Mouse (Mus musculus) adrenal gland, adult 18-20 months (tissue): ENCODE measurements around the gene Asb15. TPM values are rescaled to one million over a fixed set of nuclear protein-coding genes. Genes with fewer than 3 reads are reported as not detected.

Experiments used
- DNase-seq, 2 experiments: peaks; one replicate each; pipeline ENCODE4 v3.0.0; 2021 to 2022; ENCODE audit warnings: low spot score in 2 of 2
- long read RNA-seq, 2 experiments: library from polyadenylated mRNA; stranded (forward); transcript quantifications; one replicate each; pipeline ENCODE4 v2.0.0; 2021
- total RNA-seq, 2 experiments: library from RNA; stranded (reverse); gene quantifications; 1 replicate in 1 of 2; 2 replicates in 1 of 2; pipeline ENCODE4 v1.2.3; 2021

Gene Asb15
- total RNA-seq: under 1 TPM in 1 of 2 experiments, not detected in 1; 0.10 TPM
- long read RNA-seq, experiment 1: 0 reads
- long read RNA-seq, experiment 2: 0 reads

- no peak for DNase-seq
Observed at GRCm38 (mm10) chr6:24528064-24528243, at the start of gene Asb15. Gene Asb15, plus strand, starts transcription at chr6:24528144.

GRCm38 (mm10) chr6:24486530-24486929 is 41.4 kb upstream of the Asb15 start:
- no peak for DNase-seq

GRCm38 (mm10) chr6:24490341-24490740 is 37.6 kb upstream of the Asb15 start:
- no peak for DNase-seq

GRCm38 (mm10) chr6:24504141-24504540 is 23.8 kb upstream of the Asb15 start:
- DNase-seq: no peak

GRCm38 (mm10) chr6:24514552-24515284 is 13.2 kb upstream of the Asb15 start, which contains the start of gene Iqub:
Gene Iqub, minus strand, starts transcription at chr6:24515067.
- DNase-seq: peak; percentile 15 to 41

- DNase-seq: no peak
Observed at GRCm38 (mm10) chr6:24516197-24516596, 11.7 kb upstream of the Asb15 start.

GRCm38 (mm10) chr6:24525705-24526104 is 2.2 kb upstream of the Asb15 start:
- DNase-seq: no peak

GRCm38 (mm10) chr6:24527155-24528063 is 535 bp upstream of the Asb15 start, which contains the start of gene Ndufa5:
Gene Ndufa5, minus strand, starts transcription at chr6:24528013.
- peak; percentile 79 to 80 for DNase-seq

GRCm38 (mm10) chr6:24530166-24530565 is 2.2 kb downstream of the Asb15 start:
- peak in 1 of 2 experiments; percentile 24 for DNase-seq

- DNase-seq: no peak
Observed at GRCm38 (mm10) chr6:24530711-24531420, 2.9 kb downstream of the Asb15 start.

GRCm38 (mm10) chr6:24532804-24533203 is 4.9 kb downstream of the Asb15 start:
- DNase-seq: no peak

- DNase-seq: no peak
Observed at GRCm38 (mm10) chr6:24538435-24538834, 10.5 kb downstream of the Asb15 start.

GRCm38 (mm10) chr6:24540106-24540505 is 12.2 kb downstream of the Asb15 start:
- no peak for DNase-seq

GRCm38 (mm10) chr6:24542393-24542792 is 14.4 kb downstream of the Asb15 start:
- no peak for DNase-seq

GRCm38 (mm10) chr6:24543119-24543591 is 15.2 kb downstream of the Asb15 start:
- no peak for DNase-seq

GRCm38 (mm10) chr6:24546716-24547420 is 18.9 kb downstream of the Asb15 start:
- DNase-seq: no peak

- DNase-seq: no peak
Observed at GRCm38 (mm10) chr6:24549801-24550200, 21.9 kb downstream of the Asb15 start.

GRCm38 (mm10) chr6:24552046-24552445 is 24.1 kb downstream of the Asb15 start:
- no peak for DNase-seq

GRCm38 (mm10) chr6:24554427-24555086 is 26.6 kb downstream of the Asb15 start:
- DNase-seq: no peak

GRCm38 (mm10) chr6:24555488-24555887 is 27.5 kb downstream of the Asb15 start:
- DNase-seq: no peak
